Mouse (Mus musculus) urinary bladder, postnatal 36 days (tissue): Measurements from ENCODE around the gene Tyk2.

Source experiments
- DNase-seq, 2 experiments: peaks; one replicate each; pipeline ENCODE4 v3.0.0; 2022; ENCODE audit warnings: low spot score in 2 of 2, mixed read lengths in 1 of 2

Gene Tyk2

GRCm38 (mm10) chr9:21131059-21131956 is at the start of gene Tyk2:
Gene Tyk2, minus strand, starts transcription at chr9:21131243.
- DNase-seq = peak; percentile 85 to 94

GRCm38 (mm10) chr9:21180841-21181240 is 49.8 kb upstream of the Tyk2 start:
- DNase-seq = no peak

DNA sequence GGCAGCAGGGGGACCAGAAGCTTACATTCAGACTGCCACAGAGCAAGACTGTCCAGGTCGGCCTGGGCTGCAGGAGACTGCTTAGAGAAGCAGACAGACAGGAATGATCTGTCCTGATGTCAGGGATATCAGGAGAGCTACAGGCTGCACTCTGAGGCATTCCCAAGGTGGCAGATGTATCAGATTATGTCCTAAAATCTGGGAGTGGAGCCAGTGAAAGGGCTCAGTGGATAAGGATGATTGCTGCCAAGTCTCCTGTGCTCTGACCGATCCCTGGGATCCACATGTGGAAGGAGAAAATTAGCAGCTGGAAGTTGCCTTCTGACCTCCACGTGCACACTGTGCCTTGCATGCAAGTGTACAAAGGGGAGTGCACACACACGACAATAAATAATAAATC is 49.4 kb upstream of the Tyk2 start:
- DNase-seq = no peak

DNA sequence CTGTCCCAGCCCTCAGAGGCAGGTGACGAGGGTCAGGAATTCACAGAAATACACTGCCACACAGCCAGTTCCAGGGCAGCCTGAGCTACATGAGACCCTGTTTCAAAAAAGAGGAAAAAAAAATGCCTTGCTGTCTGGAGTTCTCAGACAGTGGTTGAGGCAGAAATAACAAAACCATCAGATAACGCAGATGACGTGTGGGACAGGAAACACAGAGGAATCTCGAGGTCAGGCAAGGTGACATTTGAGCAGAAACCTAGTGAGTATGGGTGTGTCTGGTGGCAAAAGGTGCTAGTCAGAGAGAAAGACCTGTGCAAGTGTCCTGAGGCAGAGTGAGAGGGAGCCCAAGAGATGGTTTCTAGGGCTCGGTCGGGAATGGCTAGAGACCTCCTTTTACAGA is 41.3 kb upstream of the Tyk2 start:
- DNase-seq = no peak

DNA sequence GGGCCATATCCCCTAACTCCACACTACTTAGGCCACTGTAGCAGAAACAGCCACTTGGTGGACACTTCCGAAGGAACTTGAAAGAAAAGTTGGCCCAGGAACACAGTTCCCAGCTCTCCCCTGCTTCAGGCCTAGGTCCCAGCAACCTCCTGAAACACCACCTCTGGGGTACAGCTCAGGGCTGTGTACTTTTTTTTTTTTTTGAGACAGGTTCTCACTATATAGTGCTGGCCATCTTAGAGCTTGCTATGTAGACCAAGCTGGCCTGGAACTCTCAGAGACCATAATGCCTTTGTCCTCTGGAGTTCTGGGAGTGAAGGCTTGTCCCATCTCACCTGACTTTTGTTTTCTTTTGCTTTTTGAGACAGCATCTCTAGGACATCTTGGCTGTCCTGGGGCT is 38.1 kb upstream of the Tyk2 start:
- DNase-seq = no peak

DNA sequence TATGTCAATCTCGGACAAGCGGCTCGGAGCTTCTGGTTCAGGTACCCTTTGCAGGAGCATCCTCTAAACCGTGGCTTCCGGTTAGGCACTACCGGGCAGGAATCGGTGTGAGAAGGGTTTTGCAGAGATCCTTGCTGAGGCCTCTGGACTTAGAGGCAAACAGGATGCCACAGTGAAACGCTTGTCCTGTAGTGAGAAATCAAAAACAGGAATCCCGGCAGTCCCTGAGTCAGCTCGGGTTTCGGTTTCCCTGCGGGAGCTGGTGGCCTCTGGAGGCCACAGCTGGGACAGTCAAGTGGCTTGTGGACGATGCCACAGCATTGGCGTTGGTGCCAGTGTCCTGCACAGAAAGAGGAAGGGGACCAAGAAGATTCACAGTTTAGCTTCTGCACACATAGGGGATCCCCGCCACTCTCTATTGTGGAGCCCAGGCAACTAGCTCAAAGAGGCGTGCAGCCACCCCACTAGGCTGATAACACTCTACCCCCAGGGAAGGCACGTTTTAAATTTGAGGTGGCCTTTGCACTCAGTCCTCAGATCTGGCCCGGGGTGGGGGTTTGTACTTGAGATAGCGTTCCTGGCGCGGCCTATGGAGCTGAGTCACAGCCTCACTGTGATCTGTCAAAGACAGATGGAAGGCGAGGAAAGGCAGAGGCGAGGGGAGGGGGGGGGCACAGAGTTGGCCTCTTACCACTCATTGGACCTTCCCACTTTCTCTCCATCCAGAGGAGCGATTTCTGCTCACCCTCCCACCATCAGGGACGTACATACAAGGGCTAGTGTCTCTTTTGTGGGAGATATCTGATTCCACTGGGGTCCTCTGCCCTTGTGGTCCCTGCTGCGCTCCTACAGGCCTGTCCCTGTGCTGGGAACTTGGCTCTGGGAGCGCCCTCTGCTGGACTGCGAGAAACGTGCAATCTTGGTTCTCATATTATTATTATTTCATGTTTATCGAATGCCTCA is 37.4 kb upstream of the Tyk2 start:
- peak; percentile 63 to 74 for DNase-seq

- no peak for DNase-seq
These were observed 36.4 kb upstream of the Tyk2 start for GRCm38 (mm10) chr9:21167140-21168097.

GRCm38 (mm10) chr9:21166516-21166915 is 35.5 kb upstream of the Tyk2 start:
- no peak for DNase-seq

GRCm38 (mm10) chr9:21165952-21166451 is 35.0 kb upstream of the Tyk2 start:
- DNase-seq = no peak

DNA sequence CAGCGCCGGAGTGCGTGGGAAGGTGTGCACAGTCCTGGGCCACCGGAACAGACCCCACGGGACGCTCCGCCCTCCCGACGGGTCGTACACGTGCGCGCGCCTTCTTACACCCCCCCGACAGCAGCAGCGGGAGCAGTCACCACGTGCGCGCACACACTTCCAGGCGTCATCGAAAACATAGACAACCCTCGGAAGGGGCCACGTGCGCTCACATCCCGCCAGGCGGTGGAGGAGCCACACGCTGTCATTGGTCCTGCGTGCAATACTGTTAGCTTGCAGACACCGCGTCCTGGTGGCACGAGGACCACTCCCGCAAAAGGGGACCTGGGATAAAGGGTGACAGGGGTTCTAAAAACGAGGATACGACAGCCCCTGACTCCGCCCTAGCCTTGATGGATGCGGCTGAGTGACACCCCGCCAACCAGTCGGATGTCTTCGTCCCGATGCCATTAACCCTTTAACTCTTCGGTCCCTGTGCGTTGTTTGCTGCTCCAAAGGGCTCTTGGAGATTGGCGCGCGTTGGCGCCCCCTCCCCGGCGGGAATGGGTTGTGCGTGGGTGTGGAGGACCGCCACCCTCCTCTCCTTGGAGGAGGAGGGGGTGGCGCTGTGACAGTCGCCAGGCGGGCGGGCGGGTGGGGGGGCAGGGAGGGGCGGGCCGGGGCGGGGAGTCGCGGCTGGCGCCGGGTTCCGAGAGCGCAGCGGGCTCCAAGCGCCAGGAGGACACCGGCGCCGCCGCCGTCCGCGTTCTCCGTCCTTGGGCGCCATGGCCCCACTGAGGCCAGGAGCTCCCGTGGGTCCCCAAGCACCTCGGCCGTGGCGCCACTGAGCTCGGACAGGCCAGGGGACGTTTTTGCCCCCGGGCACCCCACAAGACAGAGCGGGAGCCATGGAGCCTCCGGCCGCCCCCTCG is 34.3 kb upstream of the Tyk2 start, which contains the start of gene Pde4a:
Pde4a (plus strand) TSS at position 674 of the 911 bp plus-strand sequence.
- DNase-seq = no peak

DNA sequence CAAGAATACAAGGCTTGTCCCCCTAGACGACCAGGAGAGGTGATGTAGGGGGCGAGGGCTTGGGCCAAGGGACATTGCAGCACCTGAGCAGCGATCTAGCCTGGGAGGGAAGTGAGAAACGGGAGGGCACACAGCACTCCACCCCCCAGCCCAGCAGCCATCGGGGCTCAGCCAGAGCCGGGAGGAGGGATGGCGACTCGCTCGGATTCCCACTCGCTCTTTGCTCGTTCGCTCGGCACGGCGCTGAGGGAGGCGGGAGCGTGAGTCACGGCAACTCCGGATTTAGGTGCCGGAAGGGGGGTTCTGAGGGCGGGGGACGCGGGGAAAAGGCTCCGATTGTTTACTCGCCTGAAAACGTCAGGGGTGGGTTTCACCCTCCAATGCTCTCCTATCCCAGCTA is 33.0 kb upstream of the Tyk2 start:
- DNase-seq = no peak

- no peak for DNase-seq
These were observed 32.3 kb upstream of the Tyk2 start for GRCm38 (mm10) chr9:21163086-21164050.

DNA sequence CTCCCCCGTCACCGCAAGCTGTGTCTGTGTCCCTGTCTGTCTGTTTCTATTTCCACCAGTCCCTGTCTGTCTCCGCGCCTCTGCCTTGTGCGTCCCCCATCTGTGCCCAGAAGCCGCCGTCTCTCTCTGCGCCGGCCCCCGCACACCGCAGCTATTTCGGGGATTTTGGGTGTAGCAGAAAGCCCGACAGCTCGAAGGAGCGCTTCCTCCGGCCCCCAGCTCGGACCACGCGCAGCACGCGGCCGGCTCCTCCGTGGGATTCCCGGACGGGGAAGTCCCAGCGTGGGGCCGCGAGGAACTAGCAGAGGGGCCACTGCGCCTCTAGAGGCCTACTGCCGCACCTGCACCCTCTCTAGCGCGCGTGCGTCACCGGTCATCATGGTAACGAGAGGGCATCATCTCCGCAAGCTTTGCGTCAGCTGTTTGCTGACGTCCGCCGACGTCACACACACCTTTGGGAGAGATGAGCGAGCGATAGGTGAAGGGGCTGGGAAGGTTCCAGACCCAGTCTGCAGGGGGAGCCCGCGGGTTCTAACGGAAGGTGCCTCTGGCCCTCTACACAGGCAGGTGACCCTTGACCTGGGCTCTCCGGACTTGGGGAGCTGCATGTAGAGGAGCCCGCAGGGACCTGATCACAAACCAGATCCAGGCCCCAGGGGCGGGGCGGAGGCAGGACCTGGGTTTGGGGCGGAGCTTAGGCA is 30.3 kb upstream of the Tyk2 start:
- peak; percentile 81 to 86 for DNase-seq

DNA sequence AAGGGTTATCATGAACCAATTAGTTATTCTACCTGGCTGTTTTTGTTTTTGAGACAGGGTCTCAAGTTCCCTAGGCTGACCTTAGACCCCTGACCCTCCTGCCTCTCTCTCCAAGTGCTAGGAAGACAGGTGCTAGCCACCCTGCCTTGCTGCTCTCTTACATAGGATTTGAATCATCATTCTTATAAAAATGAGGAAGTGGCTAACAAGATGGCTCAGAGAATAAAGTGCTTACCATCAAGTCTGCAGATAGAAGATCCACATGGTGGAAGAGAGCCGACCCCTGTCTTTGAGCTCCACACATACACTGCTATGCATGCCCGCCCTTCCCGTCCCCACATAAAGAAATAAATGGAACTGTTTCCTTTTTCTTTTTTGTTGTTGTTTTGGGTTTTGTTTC is 23.7 kb upstream of the Tyk2 start:
- no peak for DNase-seq

- DNase-seq = no peak
These were observed 22.8 kb upstream of the Tyk2 start for GRCm38 (mm10) chr9:21153833-21154232.

DNA sequence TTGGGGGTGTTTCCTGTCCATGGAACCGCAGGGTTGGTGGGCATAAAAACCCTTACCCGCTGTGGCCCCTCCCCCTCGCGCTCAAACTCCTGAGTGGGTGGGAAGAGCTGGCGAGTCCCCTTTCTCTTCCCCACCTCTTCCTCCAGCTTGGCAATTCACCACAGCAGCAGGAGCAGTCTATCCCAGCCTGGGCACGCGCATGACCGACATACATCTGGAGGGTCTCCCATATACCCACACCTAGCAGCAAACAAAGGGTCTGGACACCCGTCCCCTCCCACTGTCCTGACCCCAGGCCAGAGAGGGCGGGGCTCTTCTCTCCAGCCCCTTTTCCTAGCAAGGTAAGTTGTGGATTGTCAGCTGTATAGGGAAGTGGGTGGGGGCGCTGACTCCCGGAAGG is 22.3 kb upstream of the Tyk2 start:
- no peak for DNase-seq

DNA sequence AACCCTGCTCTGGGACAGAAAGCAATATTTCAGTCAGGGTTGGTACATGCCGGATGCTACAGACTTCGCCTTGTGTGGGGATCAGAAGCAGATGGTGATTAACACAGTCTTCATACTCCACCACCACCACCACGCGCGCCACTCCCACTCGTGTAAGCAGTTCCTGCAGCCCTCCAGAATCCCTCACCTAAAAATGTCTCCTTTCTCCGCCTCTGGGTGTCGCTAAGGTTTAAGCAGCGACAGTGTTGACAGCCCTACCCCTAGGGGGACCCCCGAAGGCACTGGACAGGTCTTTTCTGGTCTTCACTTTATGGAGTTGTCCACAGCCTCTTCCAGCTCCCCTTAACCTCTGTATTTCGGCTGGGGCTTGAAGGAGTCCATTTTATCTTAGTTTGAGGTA is 21.7 kb upstream of the Tyk2 start:
- no peak for DNase-seq
